Mouse (Mus musculus): Measurements from ENCODE around the gene Tex50.

Tex50 gene

GRCm38 (mm10) chr1:161126461-161126860, 32.7 kb downstream of the Tex50 start:
- intact Hi-C loops (cut with DNase I): no loop called here

- intact Hi-C loops (cut with DNase I): no loop called here
Observed at GRCm38 (mm10) chr1:161122661-161123418, 36.3 kb downstream of the Tex50 start.

GRCm38 (mm10) chr1:161114591-161114990, 44.5 kb downstream of the Tex50 start:
- intact Hi-C loops (cut with DNase I): no loop called here

- intact Hi-C loops (cut with DNase I): no loop called here
Observed at GRCm38 (mm10) chr1:161109216-161109615, 49.9 kb downstream of the Tex50 start.

Data from adrenal gland (tissue).